Mouse (Mus musculus): ENCODE data around the gene Chchd6. TPM values are rescaled to one million over a fixed set of nuclear protein-coding genes. Genes with fewer than 3 reads are reported as not detected.
A peak's percentile ranks its signal among the peaks of the same experiment; 100 is the strongest.

Chchd6 gene
- total and polyA plus RNA-seq, 3 experiments = 9.3 to 25.1 (median 11.4) TPM

DNA sequence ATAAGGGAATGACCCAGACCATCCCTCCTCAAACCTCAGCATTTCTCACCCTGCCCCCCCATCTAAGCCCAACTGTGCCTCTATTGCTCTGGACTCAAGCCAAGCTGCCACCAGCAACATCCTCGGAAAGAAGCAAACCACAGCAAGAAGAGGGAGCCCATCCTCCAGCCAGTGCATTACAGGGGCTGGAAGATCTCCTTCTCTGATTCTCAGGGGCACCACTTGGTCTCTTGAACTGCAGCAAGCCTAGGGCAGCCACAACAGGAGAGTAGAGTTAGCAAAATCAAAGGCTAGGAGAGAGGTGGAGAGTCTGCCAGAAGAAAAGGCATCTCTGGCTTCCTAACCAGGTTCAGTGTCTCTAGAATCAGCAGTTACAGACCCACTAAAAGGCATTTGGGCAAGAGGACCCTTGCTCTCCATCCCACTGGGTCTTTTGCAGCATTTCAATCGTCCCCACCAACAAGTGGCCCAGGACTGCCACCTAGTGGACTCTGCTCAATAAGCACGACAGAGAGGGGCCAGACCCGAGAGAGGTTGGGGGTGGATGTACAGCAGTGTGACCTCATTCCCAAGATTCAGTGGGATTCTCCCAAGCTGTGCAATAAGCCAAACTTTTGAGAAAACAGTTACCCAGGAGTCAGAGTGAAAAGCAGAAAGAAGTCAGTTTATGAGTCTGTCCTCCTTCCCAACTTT is 42.3 kb downstream of the Chchd6 start:
- H3K27ac ChIP-seq = no peak overlapping the region
- peaks cover 5% of the 10 kb centered on the region; the same call in 1 of the 2 replicates for H3K4me1 ChIP-seq (ENCODE audit: control insufficient read depth, insufficient read depth, low read length)
- WGBS = 5% methylated on average over 4 of the region's 4 CpGs
- no peak overlapping the region for H3K9ac ChIP-seq (ENCODE audit: low read depth, low read length)
- peak; percentile 75 to 87 for DNase-seq
- intact Hi-C loops (cut with DNase I) = loop anchor here (1.0 to 5.0 kb wide), 6 partner anchors 191 to 626 kb away; partner anchors contain the start of gene Plxna1
- no peak overlapping the region for H3K4me3 ChIP-seq
- H3K79me2 ChIP-seq (replicated peaks; ENCODE audit: control insufficient read depth, insufficient read depth, low read length) = no peaks in the 10 kb centered on the region
- no peaks in the 10 kb centered on the region for H3K36me3 ChIP-seq (ENCODE audit: control insufficient read depth, insufficient read depth, low read length)
- TF ChIP-seq CTCF (IDR thresholded peaks at IDR 0.05) = no peak; the same call in 1 of the 2 replicates
- TF ChIP-seq POLR2A (IDR thresholded peaks at IDR 0.05; ENCODE audit: insufficient read depth, low read depth, low read length) = no peak
- TF ChIP-seq EP300 (IDR thresholded peaks at IDR 0.05; ENCODE audit: insufficient read depth, low read depth, low read length) = peak; percentile 88
- H3K27me3 ChIP-seq (ENCODE audit: control insufficient read depth, insufficient read depth, low read length) = no peaks in the 10 kb centered on the region

DNA sequence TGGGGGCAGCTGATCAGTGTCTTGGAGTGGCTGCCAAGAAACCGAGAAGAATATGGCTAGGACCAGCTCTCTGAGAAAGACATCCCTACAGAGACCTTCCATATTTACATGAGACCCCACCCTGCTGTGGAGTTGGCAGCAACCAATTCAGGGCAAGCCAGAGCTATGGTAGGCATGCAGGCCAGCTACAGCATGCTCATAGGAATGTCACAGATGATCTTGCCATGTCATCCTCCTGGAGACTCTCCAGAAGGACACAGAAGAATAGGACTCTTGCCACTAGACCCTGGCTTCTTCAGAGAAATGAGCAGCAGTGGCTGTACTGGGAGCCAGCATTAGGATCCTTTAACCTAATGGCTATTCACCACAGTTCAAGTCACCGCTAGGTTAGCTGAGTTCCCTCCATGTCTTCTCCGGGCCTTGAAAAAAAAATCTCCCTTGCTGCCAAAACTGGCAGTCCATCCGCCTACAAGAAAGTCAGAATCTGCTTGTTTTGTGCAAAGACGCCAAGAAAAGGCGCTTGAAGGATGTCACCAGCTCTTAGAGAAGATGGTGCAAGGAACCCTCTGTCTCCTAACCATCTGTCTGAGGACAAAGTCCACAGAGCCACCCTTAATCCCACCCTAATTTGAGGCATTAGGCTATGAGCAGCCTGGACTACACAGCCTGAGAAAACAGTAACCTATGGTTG is 43.0 kb downstream of the Chchd6 start:
- Histone ChIP-seq H3K27ac (no peak overlapping the region), H3K27me3 (ENCODE audit: control insufficient read depth, insufficient read depth, low read length) (no peaks in the 10 kb centered on the region), H3K4me3 (no peak overlapping the region), H3K4me1 (ENCODE audit: control insufficient read depth, insufficient read depth, low read length) (peaks cover 5% of the 10 kb centered on the region; the same call in 1 of the 2 replicates), H3K9ac (ENCODE audit: low read depth, low read length) (no peak overlapping the region), H3K79me2 (replicated peaks; ENCODE audit: control insufficient read depth, insufficient read depth, low read length) (no peaks in the 10 kb centered on the region), H3K36me3 (ENCODE audit: control insufficient read depth, insufficient read depth, low read length) (no peaks in the 10 kb centered on the region)
- intact Hi-C loops (cut with DNase I) = loop anchor here (1.0 to 5.0 kb wide), 6 partner anchors 190 to 625 kb away; partner anchors contain the start of gene Plxna1
- TF ChIP-seq CTCF (IDR thresholded peaks at IDR 0.05) = no peak
- no peak for TF ChIP-seq POLR2A (IDR thresholded peaks at IDR 0.05; ENCODE audit: insufficient read depth, low read depth, low read length)
- no peak for TF ChIP-seq EP300 (IDR thresholded peaks at IDR 0.05; ENCODE audit: insufficient read depth, low read depth, low read length)
- 81% methylated on average over 6 of the region's 6 CpGs for WGBS
- no peak for DNase-seq

DNA sequence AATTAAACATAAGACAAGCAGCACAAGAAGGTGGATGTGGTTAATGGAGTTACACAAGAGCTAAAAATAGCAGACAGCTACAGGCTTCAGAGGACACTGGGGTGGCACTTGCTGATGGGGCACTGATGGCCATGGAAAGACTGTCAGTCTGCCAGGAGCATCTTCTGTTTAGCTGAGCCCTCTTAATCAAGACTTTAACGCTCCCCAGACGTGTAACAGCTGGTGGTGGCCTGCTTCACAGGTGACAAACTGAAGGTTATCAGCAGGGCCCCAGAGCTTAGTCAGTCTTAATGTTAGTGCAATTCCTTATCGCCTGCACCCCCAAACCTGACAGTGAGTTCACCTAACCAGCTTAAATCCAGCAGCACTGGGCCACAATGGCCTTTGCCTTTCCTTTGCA is 46.3 kb downstream of the Chchd6 start:
- Histone ChIP-seq H3K27ac (no peak overlapping the region), H3K36me3 (ENCODE audit: control insufficient read depth, insufficient read depth, low read length) (no peaks in the 10 kb centered on the region), H3K79me2 (replicated peaks; ENCODE audit: control insufficient read depth, insufficient read depth, low read length) (no peaks in the 10 kb centered on the region), H3K27me3 (ENCODE audit: control insufficient read depth, insufficient read depth, low read length) (no peaks in the 10 kb centered on the region), H3K4me1 (ENCODE audit: control insufficient read depth, insufficient read depth, low read length) (no peaks in the 10 kb centered on the region), H3K9ac (ENCODE audit: low read depth, low read length) (no peak overlapping the region), H3K4me3 (no peak overlapping the region)
- 70% methylated on average over 3 of the region's 3 CpGs for WGBS
- intact Hi-C loops (cut with DNase I) = no loop called here
- DNase-seq = no peak
- TF ChIP-seq POLR2A (IDR thresholded peaks at IDR 0.05; ENCODE audit: insufficient read depth, low read depth, low read length) (no peak), EP300 (IDR thresholded peaks at IDR 0.05; ENCODE audit: insufficient read depth, low read depth, low read length) (no peak), CTCF (IDR thresholded peaks at IDR 0.05) (no peak)

DNA sequence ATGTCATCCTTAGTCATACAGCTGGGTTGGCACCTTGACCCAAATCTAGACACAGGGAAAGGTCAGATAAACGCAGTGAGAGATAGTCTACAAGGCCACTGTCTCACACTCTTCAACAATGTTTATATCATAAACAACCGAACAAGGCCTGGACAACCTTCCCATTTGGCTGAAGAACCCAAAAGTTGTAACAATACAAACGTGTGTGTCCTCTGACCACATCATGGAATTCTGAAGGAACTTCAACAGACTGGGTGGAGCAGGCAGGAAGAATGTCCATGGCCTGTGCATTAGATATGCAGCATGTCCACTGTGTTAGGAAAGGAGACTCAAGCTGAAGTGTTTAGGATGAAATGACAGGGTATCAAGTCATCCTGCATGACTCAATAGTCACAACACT is 47.5 kb downstream of the Chchd6 start:
- Histone ChIP-seq H3K36me3 (ENCODE audit: control insufficient read depth, insufficient read depth, low read length) (no peaks in the 10 kb centered on the region), H3K79me2 (replicated peaks; ENCODE audit: control insufficient read depth, insufficient read depth, low read length) (no peaks in the 10 kb centered on the region), H3K4me1 (ENCODE audit: control insufficient read depth, insufficient read depth, low read length) (no peaks in the 10 kb centered on the region), H3K4me3 (no peak overlapping the region), H3K27me3 (ENCODE audit: control insufficient read depth, insufficient read depth, low read length) (no peaks in the 10 kb centered on the region), H3K9ac (ENCODE audit: low read depth, low read length) (no peak overlapping the region), H3K27ac (no peak overlapping the region)
- intact Hi-C loops (cut with DNase I) = no loop called here
- WGBS = 74% methylated on average over 3 of the region's 3 CpGs
- DNase-seq = no peak
- no peak for TF ChIP-seq EP300 (IDR thresholded peaks at IDR 0.05; ENCODE audit: insufficient read depth, low read depth, low read length)
- no peak for TF ChIP-seq POLR2A (IDR thresholded peaks at IDR 0.05; ENCODE audit: insufficient read depth, low read depth, low read length)
- no peak for TF ChIP-seq CTCF (IDR thresholded peaks at IDR 0.05)

DNA sequence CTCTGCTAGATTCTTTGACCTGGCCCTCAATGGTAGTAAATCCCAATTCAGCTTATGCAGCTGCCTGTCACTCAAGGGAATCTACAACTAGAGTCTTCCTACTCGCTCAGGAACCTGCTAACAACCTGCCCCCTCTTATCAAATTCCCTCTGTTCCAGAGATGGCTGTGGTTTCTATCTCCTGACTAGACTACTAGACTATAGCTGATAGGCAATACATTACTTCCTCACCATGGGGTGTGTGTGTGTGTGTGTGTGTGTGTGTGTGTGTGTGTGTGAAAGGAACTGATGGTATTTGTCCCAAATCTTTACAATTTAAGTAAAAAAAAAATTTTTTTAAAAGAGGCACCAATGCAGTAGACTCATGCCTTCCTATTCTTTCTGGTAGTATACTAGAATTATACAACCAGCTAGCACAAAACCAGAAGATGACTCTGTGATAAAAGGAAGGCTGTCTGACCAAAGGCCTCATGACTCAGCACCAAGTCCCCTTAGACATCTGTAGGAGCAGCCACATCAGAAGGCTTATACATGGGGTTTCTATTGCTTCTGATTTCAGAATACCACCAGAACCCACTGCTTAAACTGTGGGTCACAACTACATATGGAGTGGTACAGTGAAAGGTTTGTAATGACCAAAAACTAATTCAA is 57.2 kb downstream of the Chchd6 start:
- 86% methylated on average over 1 of the region's 1 CpGs for WGBS
- TF ChIP-seq CTCF (IDR thresholded peaks at IDR 0.05) (no peak), POLR2A (IDR thresholded peaks at IDR 0.05; ENCODE audit: insufficient read depth, low read depth, low read length) (no peak), EP300 (IDR thresholded peaks at IDR 0.05; ENCODE audit: insufficient read depth, low read depth, low read length) (no peak)
- no peaks in the 10 kb centered on the region for H3K79me2 ChIP-seq (replicated peaks; ENCODE audit: control insufficient read depth, insufficient read depth, low read length)
- no peaks in the 10 kb centered on the region for H3K36me3 ChIP-seq (ENCODE audit: control insufficient read depth, insufficient read depth, low read length)
- no peak for DNase-seq
- intact Hi-C loops (cut with DNase I) = no loop called here
- no peaks in the 10 kb centered on the region for H3K4me1 ChIP-seq (ENCODE audit: control insufficient read depth, insufficient read depth, low read length)
- H3K9ac ChIP-seq (ENCODE audit: low read depth, low read length) = no peak overlapping the region
- no peak overlapping the region for H3K4me3 ChIP-seq
- no peak overlapping the region for H3K27ac ChIP-seq
- H3K27me3 ChIP-seq (ENCODE audit: control insufficient read depth, insufficient read depth, low read length) = no peaks in the 10 kb centered on the region

All from heart, adult 2 months (tissue).